Mouse (Mus musculus): ENCODE results near the gene Wfdc9. TPM values are rescaled to one million over a fixed set of nuclear protein-coding genes. Genes with fewer than 3 reads are reported as not detected.

Wfdc9 gene
- polyA plus RNA-seq, 1 experiment from 2014 or later: not detected

- Histone ChIP-seq H3K27ac (no peak overlapping the region), H3K9me3 (0 out of 2 replicates have a peak, but pooled peaks cover 4% of the 10 kb centered on the region), H3K36me3 (no peaks in the 10 kb centered on the region), H3K27me3 (ENCODE audit: insufficient read depth, poor library complexity, severe bottlenecking) (no peaks in the 10 kb centered on the region), H3K4me3 (no peak overlapping the region), H3K4me1 (replicated peaks) (no peaks in the 10 kb centered on the region)
- DNase-seq (ENCODE audit: low spot score): no peak
- WGBS: 92% methylated on average over 8 of the region's 8 CpGs
These were observed 52.0 kb downstream of the Wfdc9 start for GRCm38 (mm10) chr2:164604411-164604810.

GRCm38 (mm10) chr2:164603482-164603881 lies 52.9 kb downstream of the Wfdc9 start:
- H3K4me3 ChIP-seq: no peak overlapping the region
- WGBS: 89% methylated on average over 3 of the region's 3 CpGs
- no peak overlapping the region for H3K27ac ChIP-seq
- 0 out of 2 replicates have a peak, but pooled peaks cover 4% of the 10 kb centered on the region for H3K9me3 ChIP-seq
- no peaks in the 10 kb centered on the region for H3K27me3 ChIP-seq (ENCODE audit: insufficient read depth, poor library complexity, severe bottlenecking)
- H3K36me3 ChIP-seq: no peaks in the 10 kb centered on the region
- DNase-seq (ENCODE audit: low spot score): no peak
- H3K4me1 ChIP-seq (replicated peaks): no peaks in the 10 kb centered on the region

GRCm38 (mm10) chr2:164600179-164600578 lies 56.2 kb downstream of the Wfdc9 start:
- Histone ChIP-seq H3K36me3 (no peaks in the 10 kb centered on the region), H3K27me3 (ENCODE audit: insufficient read depth, poor library complexity, severe bottlenecking) (no peaks in the 10 kb centered on the region), H3K9me3 (0 out of 2 replicates have a peak, but pooled peaks cover 4% of the 10 kb centered on the region), H3K4me3 (no peak overlapping the region), H3K4me1 (replicated peaks) (no peaks in the 10 kb centered on the region), H3K27ac (no peak overlapping the region)
- 66% methylated on average over 3 of the region's 3 CpGs for WGBS
- no peak for DNase-seq (ENCODE audit: low spot score)

Other genes with a start within 250 kb of the Wfdc9 start
- gene Sdc4, start 212.7 kb downstream of the Wfdc9 start, polyA plus RNA-seq (2016; fragmentation: Nextera tagmentation; extraction: Ambion mirVana): 14.8 and 18.0 TPM in 2 replicates
- gene Sys1, start 199.6 kb downstream of the Wfdc9 start, polyA plus RNA-seq (2016; fragmentation: Nextera tagmentation; extraction: Ambion mirVana): 61.5 and 76.4 TPM in 2 replicates
- gene Gm20458, start 195.6 kb downstream of the Wfdc9 start, polyA plus RNA-seq (2016; fragmentation: Nextera tagmentation; extraction: Ambion mirVana): 4.4 and 4.5 TPM in 2 replicates
- not detected in 2 replicates for gene Trp53tg5, start 182.9 kb downstream of the Wfdc9 start, polyA plus RNA-seq (2016; fragmentation: Nextera tagmentation; extraction: Ambion mirVana)
- gene Dbndd2, start 170.5 kb downstream of the Wfdc9 start, polyA plus RNA-seq (2016; fragmentation: Nextera tagmentation; extraction: Ambion mirVana): 1.9 and 3.3 TPM in 2 replicates
- gene Pigt, start 159.1 kb downstream of the Wfdc9 start, polyA plus RNA-seq (2016; fragmentation: Nextera tagmentation; extraction: Ambion mirVana): 39.7 and 48.8 TPM in 2 replicates
- gene Wfdc2, start 94.2 kb downstream of the Wfdc9 start, polyA plus RNA-seq (2016; fragmentation: Nextera tagmentation; extraction: Ambion mirVana): 27.6 and 64.4 TPM in 2 replicates
- not detected in 2 replicates for gene Spint3, start 83.1 kb downstream of the Wfdc9 start, polyA plus RNA-seq (2016; fragmentation: Nextera tagmentation; extraction: Ambion mirVana)
- gene Wfdc6a, start 71.1 kb downstream of the Wfdc9 start, polyA plus RNA-seq (2016; fragmentation: Nextera tagmentation; extraction: Ambion mirVana): not detected in 2 replicates
- not detected in 2 replicates for gene Eppin, start 63.0 kb downstream of the Wfdc9 start, polyA plus RNA-seq (2016; fragmentation: Nextera tagmentation; extraction: Ambion mirVana)
- gene Wfdc6b, start 43.1 kb downstream of the Wfdc9 start, polyA plus RNA-seq (2016; fragmentation: Nextera tagmentation; extraction: Ambion mirVana): not detected in 2 replicates
- gene Wfdc8, start 43.0 kb downstream of the Wfdc9 start, polyA plus RNA-seq (2016; fragmentation: Nextera tagmentation; extraction: Ambion mirVana): not detected in 2 replicates
- not detected in 2 replicates for gene Wfdc16, start 17.8 kb downstream of the Wfdc9 start, polyA plus RNA-seq (2016; fragmentation: Nextera tagmentation; extraction: Ambion mirVana)
- gene Wfdc10, start 537 bp downstream of the Wfdc9 start, polyA plus RNA-seq (2016; fragmentation: Nextera tagmentation; extraction: Ambion mirVana): 0.51 TPM in 1 of 2 replicates, not detected in the other
- not detected in 2 replicates for gene Wfdc11, start 17.5 kb upstream of the Wfdc9 start, polyA plus RNA-seq (2016; fragmentation: Nextera tagmentation; extraction: Ambion mirVana)
- gene Wfdc13, start 28.5 kb upstream of the Wfdc9 start, polyA plus RNA-seq (2016; fragmentation: Nextera tagmentation; extraction: Ambion mirVana): 0.15 TPM in 1 of 2 replicates, not detected in the other
- gene Spint4, start 41.9 kb upstream of the Wfdc9 start, polyA plus RNA-seq (2016; fragmentation: Nextera tagmentation; extraction: Ambion mirVana): not detected in 2 replicates
- gene Spint5, start 58.7 kb upstream of the Wfdc9 start, polyA plus RNA-seq (2016; fragmentation: Nextera tagmentation; extraction: Ambion mirVana): not detected in 2 replicates
- gene Wfdc3, start 89.3 kb upstream of the Wfdc9 start, polyA plus RNA-seq (2016; fragmentation: Nextera tagmentation; extraction: Ambion mirVana): 0.85 and 1.4 TPM in 2 replicates
- 81.3 and 87.4 TPM in 2 replicates for gene Dnttip1, start 89.4 kb upstream of the Wfdc9 start, polyA plus RNA-seq (2016; fragmentation: Nextera tagmentation; extraction: Ambion mirVana)
- gene Ube2c, start 113.3 kb upstream of the Wfdc9 start, polyA plus RNA-seq (2016; fragmentation: Nextera tagmentation; extraction: Ambion mirVana): 588 and 602 TPM in 2 replicates
- not detected in 2 replicates for gene Tnnc2, start 123.4 kb upstream of the Wfdc9 start, polyA plus RNA-seq (2016; fragmentation: Nextera tagmentation; extraction: Ambion mirVana)
- gene Snx21, start 129.2 kb upstream of the Wfdc9 start, polyA plus RNA-seq (2016; fragmentation: Nextera tagmentation; extraction: Ambion mirVana): 10.8 and 13.7 TPM in 2 replicates
- gene Acot8, start 148.3 kb upstream of the Wfdc9 start, polyA plus RNA-seq (2016; fragmentation: Nextera tagmentation; extraction: Ambion mirVana): 16.5 and 17.7 TPM in 2 replicates
- 9.3 and 12.4 TPM in 2 replicates for gene Zswim3, start 148.5 kb upstream of the Wfdc9 start, polyA plus RNA-seq (2016; fragmentation: Nextera tagmentation; extraction: Ambion mirVana)
- 25.1 and 27.5 TPM in 2 replicates for gene Zswim1, start 166.1 kb upstream of the Wfdc9 start, polyA plus RNA-seq (2016; fragmentation: Nextera tagmentation; extraction: Ambion mirVana)
- not detected in 2 replicates for gene Spata25, start 172.0 kb upstream of the Wfdc9 start, polyA plus RNA-seq (2016; fragmentation: Nextera tagmentation; extraction: Ambion mirVana)
- 98.2 and 104 TPM in 2 replicates for gene Ctsa, start 176.3 kb upstream of the Wfdc9 start, polyA plus RNA-seq (2016; fragmentation: Nextera tagmentation; extraction: Ambion mirVana)
- 4.3 and 5.1 TPM in 2 replicates for gene Neurl2, start 176.9 kb upstream of the Wfdc9 start, polyA plus RNA-seq (2016; fragmentation: Nextera tagmentation; extraction: Ambion mirVana)
- 47.2 and 78.1 TPM in 2 replicates for gene Pltp, start 201.1 kb upstream of the Wfdc9 start, polyA plus RNA-seq (2016; fragmentation: Nextera tagmentation; extraction: Ambion mirVana)
- 76.1 and 88.4 TPM in 2 replicates for gene Pcif1, start 222.7 kb upstream of the Wfdc9 start, polyA plus RNA-seq (2016; fragmentation: Nextera tagmentation; extraction: Ambion mirVana)